Mouse (Mus musculus): ENCODE results near the gene Car4.

DNA sequence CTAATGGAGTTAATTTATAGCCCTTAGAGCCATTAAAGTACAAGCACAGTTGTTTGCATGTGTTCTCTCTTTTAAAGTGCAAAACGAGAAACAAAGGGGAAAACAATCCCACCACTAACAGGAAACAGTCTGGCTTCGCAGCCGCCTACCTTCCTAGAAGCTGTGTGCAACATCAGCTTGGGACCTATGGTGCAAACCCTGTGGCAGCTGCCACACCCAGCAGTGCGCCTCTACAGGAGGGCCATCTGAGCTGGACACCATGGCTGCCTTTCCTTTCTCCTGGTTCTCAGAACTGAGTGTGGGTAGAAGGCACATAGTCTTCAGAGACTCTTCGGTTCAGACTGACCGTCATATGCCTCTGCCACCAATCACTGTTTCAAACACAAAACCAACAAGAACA, 27.8 kb downstream of the Car4 start:
- no peak for TF ChIP-seq MAX (IDR thresholded peaks at IDR 0.05)
- TF ChIP-seq USF1 (IDR thresholded peaks at IDR 0.05; ENCODE audit: low read depth), result no peak
- TF ChIP-seq CTCF (IDR thresholded peaks at IDR 0.05; ENCODE audit: control insufficient read depth, insufficient read depth, insufficient read length), result no peak
- TF ChIP-seq FOSL1 (IDR thresholded peaks at IDR 0.05; ENCODE audit: insufficient read depth, low read length, poor library complexity, severe bottlenecking), result no peak
